17 mouse cellular contexts compared by ENCODE assay signal in the genomic region with DNA sequence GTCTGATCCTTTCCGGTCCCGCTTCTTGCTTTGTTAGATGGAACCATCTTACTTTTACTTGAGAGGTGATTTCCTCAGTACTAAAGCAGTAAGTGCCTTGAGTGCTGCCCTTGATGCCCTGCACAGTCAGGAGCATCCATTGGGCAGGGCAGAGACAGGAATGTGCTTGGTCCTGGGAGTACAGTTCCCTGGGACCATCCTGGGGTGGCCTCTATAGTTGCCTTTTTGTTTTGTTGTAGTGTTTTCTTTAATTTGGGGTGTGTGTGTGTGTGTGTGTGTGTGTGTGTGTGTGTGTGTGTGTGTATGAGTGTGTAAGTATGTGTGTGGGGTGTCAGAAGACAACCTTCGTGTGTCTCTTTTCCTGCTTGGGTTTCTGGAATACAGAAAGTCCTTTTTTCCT. TPM values are rescaled to one million over a fixed set of nuclear protein-coding genes. Genes with fewer than 3 reads are reported as not detected.
"Had no signal": no experiment of that assay in that cellular context is flagged by ENCODE, and none has a peak within 500 bp of the region (broad histone marks: within the 10 kb centered on the region; RNA-seq: fewer than 3 reads in every experiment).

No protein-coding gene starts in this region.

- DNase-seq: retina, postnatal 1 day; right cerebral cortex, adult 18-20 months; right cerebral cortex, postnatal 14 days; right cerebral cortex, postnatal 25 days; right cerebral cortex, postnatal 4 days; spleen, adult 18-20 months; thymus, adult 18-20 months; thymus, adult 2 months; thymus, postnatal 14 days; thymus, postnatal 25 days; thymus, postnatal 36 days; thymus, postnatal 4 days had no signal

- H3K27ac ChIP-seq: neural tube, embryonic 13.5 days; neural tube, embryonic 15.5 days; stomach, embryonic 15.5 days; stomach, postnatal 0 days had no signal

- H3K27me3 ChIP-seq: neural tube, embryonic 13.5 days; neural tube, embryonic 15.5 days; stomach, embryonic 15.5 days had no signal

- H3K4me1 ChIP-seq: neural tube, embryonic 13.5 days; neural tube, embryonic 15.5 days; stomach, embryonic 15.5 days had no signal

- H3K9ac ChIP-seq: neural tube, embryonic 13.5 days; neural tube, embryonic 15.5 days; stomach, embryonic 15.5 days had no signal

- H3K9me3 ChIP-seq: neural tube, embryonic 13.5 days; neural tube, embryonic 15.5 days; stomach, embryonic 15.5 days had no signal

- H3K4me3 ChIP-seq: neural tube, embryonic 13.5 days; neural tube, embryonic 15.5 days; stomach, embryonic 15.5 days had no signal

- H3K36me3 ChIP-seq: neural tube, embryonic 13.5 days; neural tube, embryonic 15.5 days; stomach, embryonic 15.5 days had no signal

- H3K4me2 ChIP-seq: neural tube, embryonic 13.5 days; neural tube, embryonic 15.5 days; stomach, embryonic 15.5 days had no signal

RNA-seq across cellular contexts. Expression of gene Pkdrej, which starts 37.2 kb away (rescaled TPM):
- total RNA-seq: neutrophil, adult 5-6 weeks had no signal

RNA-seq across cellular contexts. Expression of gene Ppara, which starts 49.6 kb away (rescaled TPM):
- total RNA-seq: neutrophil, adult 5-6 weeks had no signal
